Mouse (Mus musculus): ENCODE results near the gene Lcn4.

GRCm38 (mm10) chr2:26639838-26640830 lies 30.9 kb downstream of the Lcn4 start:
- TF ChIP-seq POLR2A (IDR thresholded peaks at IDR 0.05; ENCODE audit: insufficient read depth, low read length) (peak; percentile 83), CTCF (IDR thresholded peaks at IDR 0.05; ENCODE audit: low read depth, low read length) (peak; percentile 82), EP300 (IDR thresholded peaks at IDR 0.05; ENCODE audit: insufficient read depth, low read depth, low read length) (peak; percentile 53; the same call in 1 of the 2 replicates)

Measured in ES-Bruce4 (cell line).